Mouse (Mus musculus) CD4-positive, CD25-positive, alpha-beta regulatory T cell (primary cell): ENCODE measurements around the gene Nipsnap3a. TPM values are rescaled to one million over a fixed set of nuclear protein-coding genes. Genes with fewer than 3 reads are reported as not detected.

Source experiments
- polyA plus RNA-seq: library from polyadenylated mRNA; unstranded; fragments of 100-300 nt; shearing (Covaris generic); gene quantifications from one replicate; pipeline ENCODE4 v1.2.1, GENCODE M21; 2017

Nipsnap3a gene
- polyA plus RNA-seq = not detected

GRCm38 (mm10) chr4:52989248-52989647 lies at the start of gene Nipsnap3a:
Gene Nipsnap3a (plus strand): TSS chr4:52989272.

GRCm38 (mm10) chr4:52964247-52964646 lies 24.8 kb upstream of the Nipsnap3a start, which contains the start of gene Olfr270:
Gene Olfr270 (plus strand): TSS chr4:52964547.

GRCm38 (mm10) chr4:53011732-53012361 lies 22.8 kb downstream of the Nipsnap3a start, which contains the start of gene Nipsnap3b:
Gene Nipsnap3b (plus strand): TSS chr4:53011880.

Other genes with a start within 250 kb of the Nipsnap3a start
- gene Olfr275, start 174.7 kb upstream of the Nipsnap3a start, polyA plus RNA-seq = not detected
- gene Olfr273, start 130.0 kb upstream of the Nipsnap3a start, polyA plus RNA-seq = 0.11 TPM
- gene Olfr272, start 70.1 kb upstream of the Nipsnap3a start, polyA plus RNA-seq = not detected
- not detected for gene Olfr270, start 24.7 kb upstream of the Nipsnap3a start, polyA plus RNA-seq
- gene Nipsnap3b, start 22.6 kb downstream of the Nipsnap3a start, polyA plus RNA-seq = 80.4 TPM
- 6.8 TPM for gene Abca1, start 170.6 kb downstream of the Nipsnap3a start, polyA plus RNA-seq